ENCODE assay signal across 7 mouse cellular contexts in genomic region chr10:24223449-24224143, GRCm38 (mm10). TPM values are rescaled to one million over a fixed set of nuclear protein-coding genes. Genes with fewer than 3 reads are reported as not detected.
DNase-seq lines count a peak whose midpoint lies in the region; ATAC-seq and TF ChIP-seq lines count a peak whose summit lies in the region.

TSS of gene Moxd1 (plus strand) at chr10:24223517.

- no peaks in the 10 kb centered on the region for H3K36me3 ChIP-seq in spleen, adult 2 months (ENCODE audit: control insufficient read depth, insufficient read depth, low read length)
- H3K36me3 ChIP-seq in embryonic facial prominence, embryonic 10.5 days (replicated peaks): no peaks in the 10 kb centered on the region
- no peaks in the 10 kb centered on the region for H3K36me3 ChIP-seq in limb, embryonic 14.5 days (ENCODE audit: control insufficient read depth, insufficient read depth, low read length)
- no peaks in the 10 kb centered on the region for H3K36me3 ChIP-seq in midbrain, embryonic 13.5 days

- TF ChIP-seq CTCF in spleen, adult 2 months (IDR thresholded peaks at IDR 0.05; ENCODE audit: extremely low read depth, insufficient read depth, insufficient read length, insufficient replicate concordance): no peak

- DNase-seq in spleen, adult 2 months (ENCODE audit: low read depth in 1 of 2, low spot score in 2 of 2): no peak
- DNase-seq in spleen, adult 12 weeks (ENCODE audit: low spot score): no peak
- peak; percentile 74 for DNase-seq in embryonic facial prominence, embryonic 10.5 days (ENCODE audit: low spot score)
- no peak for DNase-seq in limb, embryonic 14.5 days (ENCODE audit: low spot score)
- DNase-seq in thymus, postnatal 4 days: peak; percentile 43

- ATAC-seq in hematopoietic stem cell, adult 5-6 weeks (replicated peaks in 1 of 2; ENCODE audit: insufficient read depth in 1 of 2, low FRiP score in 2 of 2, low TSS enrichment in 1 of 2, low read depth in 1 of 2, poor library complexity in 2 of 2, severe bottlenecking in 2 of 2): peak; percentile 50 to 58
- ATAC-seq in limb, embryonic 14.5 days (ENCODE audit: low FRiP score, low read depth): peak; percentile 65
- peak; percentile 87 for ATAC-seq in midbrain, embryonic 13.5 days

- H3K27ac ChIP-seq in spleen, adult 2 months (ENCODE audit: insufficient read depth, low read length): no peak within 1 kb of the TSS
- peak within 1 kb of the TSS; percentile 82 for H3K27ac ChIP-seq in embryonic facial prominence, embryonic 10.5 days (replicated peaks)
- no peak within 1 kb of the TSS for H3K27ac ChIP-seq in limb, embryonic 14.5 days (replicated peaks; ENCODE audit: low read depth, low read length)
- H3K27ac ChIP-seq in midbrain, embryonic 13.5 days: no peak within 1 kb of the TSS

- peak within 1 kb of the TSS; percentile 95 for H3K4me2 ChIP-seq in limb, embryonic 14.5 days (replicated peaks; ENCODE audit: low read depth, low read length, severe bottlenecking)
- H3K4me2 ChIP-seq in midbrain, embryonic 13.5 days (replicated peaks): peak within 1 kb of the TSS; percentile 90

- 5% methylated on average over 54 of the region's 56 CpGs for WGBS in spleen, adult 2 months
- WGBS in embryonic facial prominence, embryonic 10.5 days: under 1% methylated on average over 56 of the region's 56 CpGs
- 1% methylated on average over 46 of the region's 56 CpGs for WGBS in limb, embryonic 14.5 days
- under 1% methylated on average over 52 of the region's 56 CpGs for WGBS in midbrain, embryonic 13.5 days

- no peaks in the 10 kb centered on the region for H3K9me3 ChIP-seq in embryonic facial prominence, embryonic 10.5 days
- no peaks in the 10 kb centered on the region for H3K9me3 ChIP-seq in limb, embryonic 14.5 days (ENCODE audit: control insufficient read depth, low read length)
- no peaks in the 10 kb centered on the region for H3K9me3 ChIP-seq in midbrain, embryonic 13.5 days

- H3K9ac ChIP-seq in limb, embryonic 14.5 days (ENCODE audit: low read depth, low read length, severe bottlenecking): peak within 1 kb of the TSS; percentile 56
- H3K9ac ChIP-seq in midbrain, embryonic 13.5 days (replicated peaks): peak within 1 kb of the TSS; percentile 67

- H3K27me3 ChIP-seq in spleen, adult 2 months (ENCODE audit: control insufficient read depth, insufficient read depth, low read length): peaks cover 11% of the 10 kb centered on the region
- H3K27me3 ChIP-seq in embryonic facial prominence, embryonic 10.5 days (replicated peaks; ENCODE audit: low read depth, poor library complexity, severe bottlenecking): peaks cover 58% of the 10 kb centered on the region
- H3K27me3 ChIP-seq in limb, embryonic 14.5 days (ENCODE audit: control insufficient read depth, insufficient read depth, low read length): peaks cover 30% of the 10 kb centered on the region; the same call in 1 of the 2 replicates
- H3K27me3 ChIP-seq in midbrain, embryonic 13.5 days: peaks cover 48% of the 10 kb centered on the region

- peaks cover 5% of the 10 kb centered on the region for H3K4me1 ChIP-seq in spleen, adult 2 months (ENCODE audit: control insufficient read depth, insufficient read depth, insufficient read length)
- peaks cover 28% of the 10 kb centered on the region for H3K4me1 ChIP-seq in embryonic facial prominence, embryonic 10.5 days
- peaks cover 7% of the 10 kb centered on the region for H3K4me1 ChIP-seq in limb, embryonic 14.5 days (ENCODE audit: control insufficient read depth, insufficient read depth, low read length)
- peaks cover 20% of the 10 kb centered on the region for H3K4me1 ChIP-seq in midbrain, embryonic 13.5 days (replicated peaks)

- peak within 1 kb of the TSS; percentile 33; the same call in 1 of the 2 replicates for H3K4me3 ChIP-seq in spleen, adult 2 months (ENCODE audit: extremely low read depth, insufficient read depth, insufficient read length)
- peak within 1 kb of the TSS; percentile 68 for H3K4me3 ChIP-seq in embryonic facial prominence, embryonic 10.5 days
- peak within 1 kb of the TSS; percentile 52 for H3K4me3 ChIP-seq in limb, embryonic 14.5 days (replicated peaks; ENCODE audit: low read length)
- H3K4me3 ChIP-seq in midbrain, embryonic 13.5 days (replicated peaks): peak within 1 kb of the TSS; percentile 46

- TF ChIP-seq POLR2A in spleen, adult 2 months (IDR thresholded peaks at IDR 0.05; ENCODE audit: low read depth, low read length): no peak
- no peak for TF ChIP-seq POLR2A in limb, embryonic 14.5 days (IDR thresholded peaks at IDR 0.05; ENCODE audit: borderline replicate concordance, extremely low read depth, insufficient read depth, insufficient read length)

RNA-seq across cellular contexts. Expression of gene Moxd1, which starts in this region (rescaled TPM):
- 0.06 and 0.15 TPM in 2 replicates for polyA plus RNA-seq in spleen, adult 2 months (2012; rRNA removed)
- polyA plus RNA-seq in embryonic facial prominence, embryonic 10.5 days (2016; fragmentation: Nextera tagmentation; extraction: Ambion mirVana): 12.8 and 15.3 TPM in 2 replicates
- not detected in 2 replicates for total RNA-seq in hematopoietic stem cell, adult 5-6 weeks (2017)
- 34.5 and 34.9 TPM in 2 replicates for polyA plus RNA-seq in limb, embryonic 14.5 days (2012; rRNA removed)
- polyA plus RNA-seq in limb, embryonic 14.5 days (2014; fragmentation: Nextera tagmentation; extraction: Ambion mirVana): 24.2 and 25.5 TPM in 2 replicates
- polyA plus RNA-seq in midbrain, embryonic 13.5 days (2015; fragmentation: Nextera tagmentation; extraction: Ambion mirVana): 0.67 and 1.3 TPM in 2 replicates

Comparison
In these comparisons a context has a peak if more than half of its experiments do, and no peak if none do; other contexts are left out.
1. Peak in ATAC-seq in hematopoietic stem cell, adult 5-6 weeks; RNA of the gene not detected or under 1 TPM.
2. DNase-seq: peak in embryonic facial prominence, embryonic 10.5 days (single experiment) and thymus, postnatal 4 days (single experiment); none in spleen, adult 2 months (0 of 2), spleen, adult 12 weeks (single experiment) and limb, embryonic 14.5 days (single experiment).
3. Peak in every context shown above with its lines, with median percentiles within 50 percentile points of each other: H3K4me3 ChIP-seq and ATAC-seq.